Mouse (Mus musculus): Measurements from ENCODE around the gene Zcchc13. TPM values are rescaled to one million over a fixed set of nuclear protein-coding genes. Genes with fewer than 3 reads are reported as not detected.

Zcchc13 gene
- total and polyA plus RNA-seq, 3 experiments = not detected

DNA sequence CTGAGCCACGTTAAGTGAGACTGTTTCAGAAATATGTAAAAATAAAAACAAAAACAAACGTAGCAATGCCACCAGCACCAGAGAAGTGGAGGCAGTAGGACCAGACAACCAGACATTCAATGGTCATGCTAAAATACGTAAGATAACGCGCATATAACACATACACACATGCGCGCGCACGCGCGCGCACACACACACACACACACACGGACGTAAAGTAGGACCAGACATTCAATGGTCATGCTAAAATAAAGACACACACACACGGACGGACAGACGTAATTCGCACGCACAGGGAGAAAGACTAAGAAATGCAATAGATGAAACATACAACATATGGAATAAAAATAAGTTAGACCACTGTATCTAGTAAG is 14.2 kb upstream of the Zcchc13 start (continued):
- TF ChIP-seq TCF12 (IDR thresholded peaks at IDR 0.05; ENCODE audit: low read depth, low read length) (no peak), POLR2AphosphoS2 (IDR thresholded peaks at IDR 0.05; ENCODE audit: low read length) (no peak)

DNA sequence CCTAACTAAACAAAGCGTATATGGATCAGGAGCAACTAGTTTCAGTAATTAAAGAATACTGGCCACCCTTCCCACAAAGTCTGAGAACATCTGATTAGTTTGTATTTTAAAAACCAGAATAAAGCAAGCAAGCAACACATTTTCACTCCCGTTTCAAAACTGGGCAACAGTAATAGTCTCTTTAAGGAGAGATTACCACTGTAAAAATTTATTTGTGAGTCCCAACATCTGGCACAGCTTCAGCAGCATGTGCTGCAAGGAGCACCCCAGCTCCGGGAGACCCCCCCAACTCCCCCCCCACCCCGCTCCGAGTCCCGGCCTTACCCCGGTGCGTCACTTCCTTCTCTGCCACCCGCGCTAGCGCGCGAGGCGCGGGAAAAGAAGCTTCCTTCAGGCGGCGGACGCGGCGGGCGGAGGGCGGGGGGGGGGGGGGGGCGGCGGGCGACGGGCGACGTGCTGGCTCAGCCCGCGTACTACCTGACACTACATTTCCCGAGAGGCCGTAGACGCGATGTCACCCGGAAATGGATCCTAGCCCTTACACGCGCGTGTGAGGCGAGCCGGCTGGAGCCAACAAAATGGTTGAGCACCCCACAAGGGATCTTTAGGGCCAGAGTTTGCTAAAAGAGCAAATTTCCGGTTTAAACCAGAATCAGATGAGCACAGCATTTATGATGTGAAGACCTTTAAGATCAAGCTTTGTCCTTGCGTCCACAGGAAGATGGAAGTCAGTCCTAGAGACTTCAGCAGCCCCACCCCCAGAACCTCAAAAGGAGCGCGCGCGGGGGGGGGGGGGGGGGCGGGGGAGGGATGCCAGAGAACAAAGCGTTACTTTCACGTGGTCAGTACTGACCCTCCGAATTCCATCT is 13.6 kb upstream of the Zcchc13 start:
- peaks cover 2 to 6% of the 10 kb centered on the region in 2 experiments; a peak in 2 of 4 replicates for H3K4me1 ChIP-seq (ENCODE audit: control insufficient read depth in 1 of 2, insufficient read depth in 2 of 2, low read length in 2 of 2)
- peaks cover 22% of the 10 kb centered on the region for H3K79me2 ChIP-seq (ENCODE audit: control insufficient read depth, insufficient read depth, low read length, poor library complexity)
- H3K4me3 ChIP-seq (ENCODE audit: control insufficient read depth in 1 of 2, insufficient read depth in 1 of 2, low read depth in 2 of 2, low read length in 2 of 2) = peak overlapping the region; percentile 69 to 76
- no peaks in the 10 kb centered on the region for H3K9me3 ChIP-seq (replicated peaks; ENCODE audit: insufficient read depth, low read length)
- H3K9ac ChIP-seq (ENCODE audit: control insufficient read depth, low read depth, low read length, poor library complexity, severe bottlenecking) = peak overlapping the region; percentile 93
- peaks cover 1 to 23% of the 10 kb centered on the region in 2 experiments; a peak in 3 of 4 replicates for H3K36me3 ChIP-seq (ENCODE audit: control insufficient read depth in 1 of 2, insufficient read depth in 2 of 2, low read length in 2 of 2)
- H3K27ac ChIP-seq (ENCODE audit: control insufficient read depth, low read depth, low read length) = peak overlapping the region; percentile 100
- peak; percentile 86 for DNase-seq (ENCODE audit: low read depth, low spot score)
- H3K27me3 ChIP-seq (ENCODE audit: control insufficient read depth in 1 of 2, insufficient read depth in 2 of 2, low read length in 2 of 2) = no peaks in the 10 kb centered on the region
- no peak for TF ChIP-seq MAZ (IDR thresholded peaks at IDR 0.05; ENCODE audit: low read depth, low read length)
- no peak for TF ChIP-seq TBP (IDR thresholded peaks at IDR 0.05; ENCODE audit: low read depth, low read length)
- no peak for TF ChIP-seq MEF2A (IDR thresholded peaks at IDR 0.05; ENCODE audit: extremely low read depth, insufficient replicate concordance, low read depth, low read length, poor library complexity, severe bottlenecking)
- TF ChIP-seq CTCF (IDR thresholded peaks at IDR 0.05 in 2 of 3, conservative IDR thresholded peaks at IDR 0.05 in 1 of 3; ENCODE audit: control insufficient read depth in 1 of 3, insufficient read depth in 1 of 3, low read depth in 2 of 3, low read length in 3 of 3, poor library complexity in 1 of 3, severe bottlenecking in 1 of 3) = no peak
- TF ChIP-seq E2F4 (IDR thresholded peaks at IDR 0.05; ENCODE audit: borderline replicate concordance, low read depth, low read length) = peak; percentile 39; the same call in 1 of the 2 replicates
- peak; percentile 91 for TF ChIP-seq HCFC1 (IDR thresholded peaks at IDR 0.05; ENCODE audit: low read depth, low read length)
- no peak for TF ChIP-seq USF2 (IDR thresholded peaks at IDR 0.05; ENCODE audit: borderline replicate concordance in 1 of 2, insufficient read depth in 1 of 2, low read depth in 1 of 2, low read length in 2 of 2)
- TF ChIP-seq CHD1 (IDR thresholded peaks at IDR 0.05; ENCODE audit: low read depth, low read length) = no peak
- TF ChIP-seq KAT2A (conservative IDR thresholded peaks at IDR 0.05; ENCODE audit: low read depth, low read length) = peak; percentile 75; the same call in 1 of the 2 replicates
- TF ChIP-seq MYB (IDR thresholded peaks at IDR 0.05; ENCODE audit: low read depth, low read length) = no peak
- no peak for TF ChIP-seq JUND (IDR thresholded peaks at IDR 0.05; ENCODE audit: low read depth, low read length)
- no peak for TF ChIP-seq ZKSCAN1 (IDR thresholded peaks at IDR 0.05; ENCODE audit: low read depth, low read length)
- no peak for TF ChIP-seq MAFK (IDR thresholded peaks at IDR 0.05; ENCODE audit: borderline replicate concordance, low read depth, low read length)
- no peak for TF ChIP-seq POLR2AphosphoS2 (IDR thresholded peaks at IDR 0.05; ENCODE audit: low read length)
- TF ChIP-seq TAL1 (IDR thresholded peaks at IDR 0.05; ENCODE audit: low read length) = no peak
- TF ChIP-seq NELFE (IDR thresholded peaks at IDR 0.05; ENCODE audit: low read depth, low read length) = 0 out of 2 replicates have a peak, but pooled peaks have one; percentile 21
- TF ChIP-seq UBTF (IDR thresholded peaks at IDR 0.05; ENCODE audit: borderline replicate concordance, insufficient read depth, low read depth, low read length) = no peak
- peak; percentile 33 for TF ChIP-seq MAX (IDR thresholded peaks at IDR 0.05; ENCODE audit: low read length)
- no peak for TF ChIP-seq RCOR1 (IDR thresholded peaks at IDR 0.05; ENCODE audit: low read depth, low read length)
- no peak for TF ChIP-seq TCF12 (IDR thresholded peaks at IDR 0.05; ENCODE audit: low read depth, low read length)
- TF ChIP-seq NRF1 (IDR thresholded peaks at IDR 0.05; ENCODE audit: insufficient read depth, low read depth, low read length, poor library complexity, severe bottlenecking) = no peak
- TF ChIP-seq ETS1 (IDR thresholded peaks at IDR 0.05; ENCODE audit: low read depth, low read length) = 0 out of 2 replicates have a peak, but pooled peaks have one; percentile 4
- TF ChIP-seq SMC3 (IDR thresholded peaks at IDR 0.05; ENCODE audit: low read depth, low read length) = no peak
- no peak for TF ChIP-seq USF1 (IDR thresholded peaks at IDR 0.05; ENCODE audit: low read depth, low read length)
- TF ChIP-seq BHLHE40 (IDR thresholded peaks at IDR 0.05; ENCODE audit: borderline replicate concordance, low read depth, low read length) = no peak
- TF ChIP-seq POLR2A (IDR thresholded peaks at IDR 0.05; ENCODE audit: control insufficient read depth in 1 of 2, insufficient read depth in 1 of 2, low read depth in 1 of 2, low read length in 2 of 2, poor library complexity in 1 of 2) = peak in 1 of 2 experiments; percentile 57; a peak in 2 of 4 replicates
- no peak for TF ChIP-seq EP300 (IDR thresholded peaks at IDR 0.05; ENCODE audit: low read depth in 1 of 2, low read length in 2 of 2)
- peak; percentile 77 for TF ChIP-seq MXI1 (IDR thresholded peaks at IDR 0.05; ENCODE audit: low read depth, low read length)
- peak; percentile 65 for TF ChIP-seq ELF1 (IDR thresholded peaks at IDR 0.05; ENCODE audit: low read depth, low read length)
- TF ChIP-seq MYC (IDR thresholded peaks at IDR 0.05; ENCODE audit: low read depth, low read length) = peak; percentile 87
- TF ChIP-seq ZMIZ1 (IDR thresholded peaks at IDR 0.05; ENCODE audit: low read depth, low read length) = no peak
- TF ChIP-seq RAD21 (IDR thresholded peaks at IDR 0.05; ENCODE audit: low read depth, low read length) = no peak
- no peak for TF ChIP-seq CHD2 (IDR thresholded peaks at IDR 0.05; ENCODE audit: low read length)
